Mouse (Mus musculus) lung, postnatal 4 days (tissue): ENCODE data around the gene Ing1.
A peak's percentile ranks its signal among the peaks of the same experiment; 100 is the strongest.

Experiments
- DNase-seq, 2 experiments: peaks; one replicate each; pipeline ENCODE4 v3.0.0; 2021

Gene Ing1

DNA sequence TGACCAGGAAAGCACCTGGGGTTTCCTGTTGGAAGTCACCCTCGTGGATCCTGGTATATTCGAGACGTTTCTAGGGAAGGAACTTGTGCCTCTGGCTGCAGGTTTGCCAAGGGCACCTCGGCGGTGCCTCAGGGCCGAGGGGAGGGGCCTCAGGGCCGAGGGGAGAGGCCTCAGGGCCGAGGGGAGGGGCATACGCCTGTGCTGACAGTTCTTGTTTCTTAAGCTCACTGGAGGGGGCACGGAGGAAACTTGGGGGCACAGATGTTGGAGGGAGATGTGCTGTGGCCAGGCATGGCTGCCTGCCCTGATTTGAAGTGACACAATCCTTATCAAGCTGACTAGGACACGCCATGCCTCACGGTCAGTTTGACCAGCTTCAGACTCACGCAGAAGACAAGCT is 36.9 kb downstream of the Ing1 start:
- no peak for DNase-seq

DNA sequence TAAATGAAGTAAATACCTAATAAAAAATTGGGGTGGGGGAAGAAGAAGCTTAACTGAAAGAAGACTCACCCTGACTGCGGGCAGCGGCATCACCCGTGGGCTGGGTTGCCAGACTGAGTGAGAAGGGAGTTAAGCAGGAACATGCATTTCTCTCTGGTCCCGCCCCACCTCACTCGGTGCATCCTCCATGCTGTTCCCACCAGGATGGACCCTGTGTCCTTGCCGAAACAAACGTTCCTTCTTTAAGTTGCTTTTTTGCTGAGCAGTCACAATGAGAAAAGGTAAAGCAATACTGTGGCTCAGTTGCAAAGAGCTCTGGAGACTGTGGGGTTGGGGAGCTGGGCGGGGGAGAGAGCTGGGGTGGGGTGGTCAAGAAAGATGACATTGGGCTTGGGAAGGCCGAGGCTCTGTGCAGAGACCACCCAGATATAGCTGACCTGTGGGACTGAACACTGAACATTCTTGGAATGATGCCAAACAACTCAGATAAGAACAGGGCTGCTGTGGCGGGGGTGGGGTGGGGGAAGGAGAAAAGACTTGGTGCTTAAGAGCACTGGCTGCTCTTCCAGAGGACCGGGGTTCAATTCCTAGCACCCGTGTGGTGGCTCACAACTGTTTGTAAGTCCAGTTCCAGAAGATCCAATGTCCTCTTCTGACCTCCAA is 38.0 kb downstream of the Ing1 start:
- DNase-seq = no peak

DNA sequence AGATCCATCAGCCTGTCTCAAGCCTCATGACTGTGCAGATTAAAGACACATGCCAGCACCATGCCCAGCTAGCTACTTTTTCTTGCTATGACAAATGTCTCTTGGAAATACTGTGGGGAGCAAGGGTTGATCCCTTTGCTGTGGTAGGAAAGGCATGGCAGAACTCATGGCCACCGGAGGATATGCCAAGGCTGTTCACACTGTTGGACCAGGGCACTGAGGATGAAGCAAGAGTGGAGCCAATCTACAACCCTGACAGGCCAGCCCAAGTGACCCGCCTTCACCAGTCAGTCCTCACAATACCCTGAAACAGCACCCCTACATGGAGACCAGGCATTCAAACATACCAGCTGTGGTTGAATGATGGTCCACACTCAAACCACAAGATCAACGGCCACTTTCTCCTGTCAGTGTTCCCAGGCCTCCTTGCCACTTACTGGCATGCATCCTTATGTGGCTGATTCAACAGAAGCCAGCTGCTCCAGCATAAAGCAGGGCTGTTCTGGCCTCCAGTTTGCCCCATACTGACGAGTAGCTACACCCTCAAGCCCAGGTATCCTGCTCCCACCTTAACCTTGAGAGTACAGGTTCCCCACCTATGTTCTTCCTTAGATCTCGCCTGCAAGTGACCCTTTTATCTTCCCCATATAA is 45.1 kb downstream of the Ing1 start:
- no peak for DNase-seq

DNA sequence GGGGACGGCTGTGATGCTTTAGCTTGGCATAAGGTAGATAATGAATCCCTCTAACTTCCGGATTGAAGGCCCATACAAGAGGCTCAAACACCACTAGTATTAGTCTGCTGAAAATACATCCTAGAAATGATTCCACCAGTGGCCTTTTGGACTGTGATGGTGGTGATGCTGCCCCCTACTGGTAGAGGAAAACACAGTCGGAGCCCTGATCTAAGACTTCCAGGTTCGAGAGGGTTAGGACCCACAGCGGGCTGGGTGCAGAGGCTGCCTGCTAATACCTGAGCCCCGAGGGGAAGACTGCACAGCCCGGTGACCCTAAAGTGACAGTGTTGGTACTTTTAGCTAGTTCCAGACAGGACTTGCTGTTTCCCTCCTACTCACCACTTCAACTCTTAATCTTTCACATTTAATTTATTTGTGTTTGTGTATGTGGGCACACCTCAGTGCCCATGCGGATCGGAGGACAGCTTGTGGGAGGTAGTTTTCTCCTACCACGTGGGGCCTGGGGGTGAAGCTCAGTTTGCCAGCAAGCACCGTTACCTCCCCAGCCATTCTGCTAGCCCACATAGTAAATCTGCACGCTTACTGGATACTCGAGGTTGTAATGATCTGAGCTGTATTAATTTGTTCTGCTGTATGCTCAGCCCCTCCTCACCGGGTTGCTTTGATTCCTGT is 46.8 kb downstream of the Ing1 start:
- peak; percentile 56 to 74 for DNase-seq

DNA sequence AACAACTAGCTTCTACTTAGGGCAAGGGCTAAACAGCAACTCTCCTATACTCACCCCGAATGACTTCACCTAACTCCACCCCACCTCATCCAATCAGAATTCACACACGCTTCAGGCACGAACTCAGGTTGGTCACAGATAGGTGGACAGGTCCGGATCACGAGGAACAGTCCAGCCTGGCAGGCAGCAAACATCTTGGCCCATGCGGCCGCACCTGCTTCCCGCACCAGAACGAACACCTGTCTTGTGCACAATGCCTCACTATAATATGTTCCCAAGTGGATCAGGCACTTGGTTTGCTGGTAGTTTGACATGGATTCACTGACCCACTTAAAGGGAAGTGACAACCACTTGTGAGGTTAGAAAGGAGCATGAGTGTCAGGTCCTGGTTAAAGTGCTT is 53.5 kb downstream of the Ing1 start:
- no peak for DNase-seq
